Mouse (Mus musculus) CH12.LX (cell line): ENCODE measurements around the gene Slc12a7. TPM values are rescaled to one million over a fixed set of nuclear protein-coding genes. Genes with fewer than 3 reads are reported as not detected.

ENCODE experiments used
- DNase-seq: peaks from one replicate; pipeline ENCODE4 v3.0.0-alpha.2; 2013; ENCODE audit errors: extremely low read depth
- H3K27ac ChIP-seq: 2 replicates; pipeline ENCODE4 v1.5.1; 2012; ENCODE audit warnings: low read depth, mild to moderate bottlenecking, control low read depth, moderate library complexity; ENCODE audit not compliant: insufficient read depth
- H3K27me3 ChIP-seq: replicated peaks from 2 replicates; pipeline ENCODE3; 2012; ENCODE audit warnings: inconsistent platforms
- H3K36me3 ChIP-seq, 2 experiments: replicated peaks in 1 of 2; 2 replicates each; pipeline versions ENCODE3 to v1.6.1; 2012; ENCODE audit warnings: inconsistent platforms in 1 of 2, low read length in 1 of 2, mild to moderate bottlenecking in 1 of 2, mixed read lengths in 1 of 2, moderate library complexity in 1 of 2; ENCODE audit not compliant: control insufficient read depth in 1 of 2, insufficient read depth in 1 of 2
- H3K4me1 ChIP-seq, 2 experiments: 2 replicates each; pipeline ENCODE4 v1.6.1; 2012; ENCODE audit warnings: inconsistent platforms in 1 of 2, moderate library complexity in 1 of 2; ENCODE audit not compliant: insufficient read depth in 2 of 2, control insufficient read depth in 1 of 2
- H3K4me2 ChIP-seq: 2 replicates; pipeline ENCODE4 v1.6.1; 2012; ENCODE audit warnings: low read depth, mild to moderate bottlenecking, control low read depth; ENCODE audit not compliant: poor library complexity, insufficient read depth, severe bottlenecking
- H3K4me3 ChIP-seq, 3 experiments: fragments of 150-350 bp in 1 of 3; sonication (generic) in 1 of 3; replicated peaks in 1 of 3; 2 replicates each; pipeline versions ENCODE3 to v1.5.1; 2011 to 2012; ENCODE audit warnings: low read depth in 2 of 3, low read length in 2 of 3, mild to moderate bottlenecking in 2 of 3, moderate library complexity in 2 of 3, control low read depth in 1 of 3, improper control_type of control experiment in 1 of 3, inconsistent platforms in 1 of 3, mixed read lengths in 1 of 3; ENCODE audit not compliant: poor library complexity in 1 of 3
- H3K79me2 ChIP-seq: replicated peaks from 2 replicates; pipeline ENCODE4 v1.6.1; 2012; ENCODE audit warnings: mild to moderate bottlenecking, moderate library complexity; ENCODE audit not compliant: control insufficient read depth, poor library complexity, insufficient read depth, severe bottlenecking; ENCODE audit errors: extremely low read depth
- H3K9ac ChIP-seq: 2 replicates; pipeline ENCODE4 v1.6.1; 2012; ENCODE audit warnings: low read depth, mild to moderate bottlenecking, control low read depth, moderate library complexity; ENCODE audit not compliant: insufficient read depth
- H3K9me3 ChIP-seq: replicated peaks from 2 replicates; pipeline ENCODE3; 2012; ENCODE audit warnings: low read length, inconsistent platforms, mixed read lengths
- E2F4 ChIP-seq: IDR thresholded peaks from 2 replicates; pipeline ENCODE4 v1.6.1; 2011; ENCODE audit warnings: low read depth, low read length, improper control_type of control experiment; ENCODE audit not compliant: insufficient replicate concordance
- ELF1 ChIP-seq: IDR thresholded peaks from 2 replicates; pipeline ENCODE4 v1.6.1; 2014; ENCODE audit warnings: low read depth, mild to moderate bottlenecking, inconsistent platforms, low read length, improper control_type of control experiment
- EP300 ChIP-seq: IDR thresholded peaks from 2 replicates; pipeline ENCODE4 v1.6.1; 2011; ENCODE audit warnings: low read length, improper control_type of control experiment
- ETS1 ChIP-seq: conservative IDR thresholded peaks from 2 replicates; pipeline ENCODE4 v1.6.1; 2012; ENCODE audit warnings: low read depth, mild to moderate bottlenecking, inconsistent platforms, low read length, improper control_type of control experiment, moderate library complexity
- IRF4 ChIP-seq: IDR thresholded peaks from 2 replicates; pipeline ENCODE4 v1.6.1; 2014; ENCODE audit warnings: low read depth, mild to moderate bottlenecking, inconsistent platforms, low read length, improper control_type of control experiment
- JUN ChIP-seq: IDR thresholded peaks from 2 replicates; pipeline ENCODE4 v1.6.1; 2011; ENCODE audit warnings: low read depth, mild to moderate bottlenecking, low read length, improper control_type of control experiment, moderate library complexity; ENCODE audit not compliant: insufficient read depth
- KAT2A ChIP-seq: IDR thresholded peaks from 2 replicates; pipeline ENCODE4 v1.6.1; 2012; ENCODE audit warnings: low read length, improper control_type of control experiment, inconsistent platforms; ENCODE audit not compliant: insufficient replicate concordance
- MAFK ChIP-seq: IDR thresholded peaks from 2 replicates; pipeline ENCODE4 v1.6.1; 2011; ENCODE audit warnings: low read length, improper control_type of control experiment; ENCODE audit not compliant: insufficient replicate concordance
- MAX ChIP-seq: IDR thresholded peaks from 2 replicates; pipeline ENCODE4 v1.6.1; 2011; ENCODE audit warnings: low read length, improper control_type of control experiment
- MAZ ChIP-seq: IDR thresholded peaks from 2 replicates; pipeline ENCODE4 v1.6.1; 2012; ENCODE audit warnings: low read depth, mild to moderate bottlenecking, inconsistent platforms, low read length, improper control_type of control experiment, moderate library complexity
- MXI1 ChIP-seq: IDR thresholded peaks from 2 replicates; pipeline ENCODE4 v1.6.1; 2011; ENCODE audit warnings: mild to moderate bottlenecking, low read depth, low read length, improper control_type of control experiment
- MYC ChIP-seq: IDR thresholded peaks from 2 replicates; pipeline ENCODE4 v1.6.1; 2011; ENCODE audit warnings: low read depth, mild to moderate bottlenecking, improper control_type of control experiment, low read length
- NELFE ChIP-seq: IDR thresholded peaks from 2 replicates; pipeline ENCODE4 v1.6.1; 2011; ENCODE audit warnings: low read depth, low read length, improper control_type of control experiment
- NRF1 ChIP-seq: IDR thresholded peaks from 2 replicates; pipeline ENCODE4 v1.6.1; 2014; ENCODE audit warnings: low read depth, mild to moderate bottlenecking, inconsistent platforms, low read length, improper control_type of control experiment, moderate library complexity
- PAX5 ChIP-seq: IDR thresholded peaks from 2 replicates; pipeline ENCODE4 v1.6.1; 2012; ENCODE audit warnings: low read length, inconsistent platforms, mixed read lengths
- POLR2AphosphoS2 ChIP-seq: IDR thresholded peaks from 2 replicates; pipeline ENCODE4 v1.6.1; 2011; ENCODE audit warnings: low read depth, low read length, improper control_type of control experiment
- RAD21 ChIP-seq: IDR thresholded peaks from 2 replicates; pipeline ENCODE4 v1.6.1; 2011; ENCODE audit warnings: low read depth, mild to moderate bottlenecking, low read length, improper control_type of control experiment, moderate library complexity
- RCOR1 ChIP-seq: conservative IDR thresholded peaks from 2 replicates; pipeline ENCODE4 v1.6.1; 2012; ENCODE audit warnings: low read depth, mild to moderate bottlenecking, inconsistent platforms, low read length, improper control_type of control experiment
- SMC3 ChIP-seq: IDR thresholded peaks from 2 replicates; pipeline ENCODE4 v1.6.1; 2011; ENCODE audit warnings: low read depth, low read length, improper control_type of control experiment
- TBP ChIP-seq: conservative IDR thresholded peaks from 2 replicates; pipeline ENCODE4 v1.6.1; 2011; ENCODE audit warnings: low read depth, low read length, improper control_type of control experiment
- TCF12 ChIP-seq: IDR thresholded peaks from 2 replicates; pipeline ENCODE4 v1.6.1; 2014; ENCODE audit warnings: low read depth, mild to moderate bottlenecking, inconsistent platforms, low read length, improper control_type of control experiment
- USF1 ChIP-seq: IDR thresholded peaks from 2 replicates; pipeline ENCODE4 v1.6.1; 2014; ENCODE audit warnings: low read depth, mild to moderate bottlenecking, inconsistent platforms, low read length, improper control_type of control experiment
- USF2 ChIP-seq: conservative IDR thresholded peaks from 2 replicates; pipeline ENCODE4 v1.6.1; 2011; ENCODE audit warnings: low read depth, low read length, improper control_type of control experiment
- ZC3H11A ChIP-seq: IDR thresholded peaks from 2 replicates; pipeline ENCODE4 v1.6.1; 2012; ENCODE audit warnings: low read depth, mild to moderate bottlenecking, inconsistent platforms, low read length, improper control_type of control experiment
- dilution Hi-C: fragments of 300-500 bp; cut with MboI; formaldehyde crosslinking; loops from 2 replicates; pipeline ENCODE4 v1.14.3; 2020; ENCODE audit warnings: low sequenced_read_pairs; ENCODE audit not compliant: extremely low pct_unique_long_range_greater_than_20kb, extremely low pct_ligation_motif_present
- in situ Hi-C: fragments of 300-500 bp; cut with MboI; formaldehyde crosslinking; loops from 3 replicates; pipeline ENCODE4 v1.14.3; 2019; ENCODE audit warnings: low sequenced_read_pairs, low pct_ligation_motif_present, low pct_unique_long_range_greater_than_20kb, mixed read lengths
- polyA plus RNA-seq: library from polyadenylated mRNA; unstranded; fragments of >175 nt; gene quantifications from 2 replicates; pipeline ENCODE4 v1.2.1, GENCODE M21; 2012; ENCODE audit warnings: low read depth; ENCODE audit not compliant: insufficient read length
- total RNA-seq, 2 experiments: library from RNA; depleted of rRNA; stranded (reverse); fragments of 300-350 nt in 1 of 2; fragments of >200 nt in 1 of 2; gene quantifications; 2 replicates each; pipeline ENCODE4 v1.2.3; 2012 to 2014

Gene Slc12a7
- total and polyA plus RNA-seq, 3 experiments, result 1.0 to 5.8 (median 2.5) TPM

- Histone ChIP-seq H3K4me1 (peaks cover 0 to under 1% of the 10 kb centered on the region in 2 experiments; a peak in 1 of 4 replicates), H3K9me3 (no peaks in the 10 kb centered on the region), H3K27me3 (no peaks in the 10 kb centered on the region), H3K36me3 (no peaks in the 10 kb centered on the region), H3K4me2 (no peak overlapping the region), H3K9ac (no peak overlapping the region), H3K79me2 (no peaks in the 10 kb centered on the region), H3K27ac (no peak overlapping the region), H3K4me3 (no peak overlapping the region)
- in situ Hi-C loops (no loop called here), dilution Hi-C loops (no loop called here)
- TF ChIP-seq ELF1, result no peak
- no peak for TF ChIP-seq MAZ
- no peak for TF ChIP-seq USF1
- TF ChIP-seq MYC, result no peak
- no peak for TF ChIP-seq TBP
- TF ChIP-seq ETS1, result no peak
- no peak for TF ChIP-seq NRF1
- no peak for TF ChIP-seq TCF12
- TF ChIP-seq USF2, result no peak
- no peak for TF ChIP-seq RAD21
- DNase-seq, result no peak
Observed at GRCm38 (mm10) chr13:73772655-73773054, 39.8 kb downstream of the Slc12a7 start.

DNA sequence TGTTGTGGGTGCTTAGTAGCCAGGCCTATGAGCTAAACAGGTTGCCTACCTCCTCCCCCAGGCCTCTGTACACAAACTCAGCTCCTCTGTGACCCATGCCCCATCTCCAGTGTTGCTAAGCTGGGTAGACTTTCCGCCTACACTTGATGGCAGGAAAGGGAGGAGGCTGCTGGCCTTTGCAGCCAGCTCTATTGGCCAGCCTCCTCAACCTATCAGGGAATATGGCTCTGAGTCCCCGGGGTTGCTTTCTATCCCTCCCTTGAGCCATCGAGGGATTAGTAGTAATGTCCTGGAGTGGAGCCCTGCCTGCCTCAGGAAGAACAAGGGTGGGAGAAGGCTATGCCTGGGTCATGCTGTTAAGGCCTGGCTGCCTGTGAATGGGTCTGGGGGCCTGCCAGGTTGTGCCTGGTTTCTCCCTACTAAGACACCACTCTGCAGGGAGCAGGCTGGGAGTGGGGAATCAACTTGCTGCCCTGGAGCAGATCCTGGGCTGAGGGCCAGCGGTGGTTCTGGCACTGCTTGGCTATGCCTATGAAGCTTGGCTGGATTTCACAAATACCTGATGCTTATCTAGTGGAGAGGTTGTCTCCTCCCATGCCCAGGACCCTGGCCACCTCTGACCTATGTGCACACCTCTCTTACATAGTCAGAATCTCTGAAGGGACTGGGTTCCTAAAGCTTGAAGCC, 40.8 kb downstream of the Slc12a7 start:
- no peak for DNase-seq
- in situ Hi-C loops (no loop called here), dilution Hi-C loops (no loop called here)

More for the DNA sequence above, 40.8 kb downstream of the Slc12a7 start:
- H3K4me3 ChIP-seq, result no peak overlapping the region
- no peaks in the 10 kb centered on the region for H3K9me3 ChIP-seq
- no peak overlapping the region for H3K9ac ChIP-seq
- H3K4me2 ChIP-seq, result no peak overlapping the region
- H3K4me1 ChIP-seq, result peaks cover 0 to 4% of the 10 kb centered on the region in 2 experiments; a peak in 1 of 4 replicates
- no peaks in the 10 kb centered on the region for H3K79me2 ChIP-seq
- no peaks in the 10 kb centered on the region for H3K27me3 ChIP-seq
- H3K27ac ChIP-seq, result no peak overlapping the region
- TF ChIP-seq SMC3 (no peak), RAD21 (no peak), TBP (no peak), ZC3H11A (no peak), MAFK (no peak), EP300 (no peak), IRF4 (no peak), PAX5 (no peak), MXI1 (no peak), NELFE (no peak), MAX (no peak), RCOR1 (no peak), E2F4 (no peak), ETS1 (no peak), POLR2AphosphoS2 (no peak), ELF1 (no peak), JUN (no peak), KAT2A (no peak)
- no peaks in the 10 kb centered on the region for H3K36me3 ChIP-seq
